Mouse (Mus musculus) embryo, embryonic 10 days (tissue): ENCODE measurements around the gene Lpp.

ENCODE experiments used
- DNase-seq: peaks from one replicate; pipeline ENCODE4 v3.0.0-alpha.2; 2015; ENCODE audit warnings: low spot score

The Lpp gene

GRCm38 (mm10) chr16:24392651-24393555 is at the start of gene Lpp:
Gene Lpp, plus strand, starts transcription at chr16:24393507.
- DNase-seq = peak; percentile 88

GRCm38 (mm10) chr16:24347582-24348411 is 45.5 kb upstream of the Lpp start:
- DNase-seq = peak; percentile 30

DNA sequence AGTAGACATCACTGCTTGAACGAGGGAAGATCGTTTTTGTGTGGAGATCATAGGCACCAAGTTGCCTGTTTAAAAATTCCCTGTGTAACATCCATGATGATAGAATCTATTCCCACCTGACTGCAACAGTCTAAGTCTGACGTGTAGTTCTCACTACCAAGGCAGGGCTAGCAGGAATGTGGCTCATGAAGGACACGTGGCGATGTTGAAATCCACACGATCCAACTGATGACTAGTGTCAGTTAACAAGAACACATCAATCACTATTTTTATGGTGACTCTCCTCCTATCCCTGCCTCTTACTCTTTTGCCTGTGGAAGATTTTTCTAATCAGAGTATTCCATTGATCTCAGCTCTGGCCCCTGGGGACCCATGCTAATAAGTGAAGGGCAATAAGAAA is 43.0 kb upstream of the Lpp start:
- no peak for DNase-seq

- no peak for DNase-seq
These were observed 42.6 kb upstream of the Lpp start for GRCm38 (mm10) chr16:24350751-24351150.

DNA sequence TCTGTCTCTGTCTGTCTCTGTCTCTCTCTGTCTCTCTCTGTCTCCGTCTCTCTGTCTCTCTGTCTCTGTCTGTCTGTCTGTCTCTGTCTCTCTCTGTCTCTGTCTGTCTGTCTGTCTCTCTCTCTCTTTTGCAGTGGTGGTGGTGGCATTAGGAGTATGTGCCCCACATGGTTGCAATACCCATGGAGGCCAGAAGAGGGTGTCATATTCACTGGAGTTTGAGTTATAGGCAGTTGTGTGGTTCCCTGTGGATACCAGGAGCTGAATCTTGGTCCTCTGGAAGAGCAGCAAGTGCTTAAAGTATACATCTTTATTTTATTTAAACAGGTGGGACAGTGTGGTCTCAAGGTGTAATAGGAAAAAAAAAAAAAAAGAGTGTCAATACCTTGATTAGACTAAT is 41.5 kb upstream of the Lpp start:
- no peak for DNase-seq

DNA sequence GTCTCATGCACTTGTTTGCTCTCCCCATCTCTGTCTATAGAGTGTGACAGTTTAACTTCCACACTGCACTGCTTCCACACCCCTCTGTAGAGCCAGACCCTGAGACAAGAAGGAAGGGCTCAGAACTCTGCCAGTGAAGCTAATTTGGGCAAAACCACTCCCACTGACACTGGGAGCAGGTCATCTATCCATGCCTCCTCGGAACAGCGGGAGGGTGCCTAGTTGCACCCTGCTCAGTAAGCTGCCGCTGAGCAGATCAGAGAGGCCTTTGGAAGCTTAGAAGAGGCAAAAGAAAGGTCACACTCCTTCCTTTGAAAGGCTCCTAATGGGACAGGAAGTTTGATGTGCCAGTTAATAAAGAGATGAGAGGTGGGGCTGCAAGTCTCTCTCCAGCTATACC is 39.5 kb upstream of the Lpp start:
- DNase-seq = no peak

- DNase-seq = no peak
These were observed 31.6 kb upstream of the Lpp start for GRCm38 (mm10) chr16:24361667-24362066.

DNA sequence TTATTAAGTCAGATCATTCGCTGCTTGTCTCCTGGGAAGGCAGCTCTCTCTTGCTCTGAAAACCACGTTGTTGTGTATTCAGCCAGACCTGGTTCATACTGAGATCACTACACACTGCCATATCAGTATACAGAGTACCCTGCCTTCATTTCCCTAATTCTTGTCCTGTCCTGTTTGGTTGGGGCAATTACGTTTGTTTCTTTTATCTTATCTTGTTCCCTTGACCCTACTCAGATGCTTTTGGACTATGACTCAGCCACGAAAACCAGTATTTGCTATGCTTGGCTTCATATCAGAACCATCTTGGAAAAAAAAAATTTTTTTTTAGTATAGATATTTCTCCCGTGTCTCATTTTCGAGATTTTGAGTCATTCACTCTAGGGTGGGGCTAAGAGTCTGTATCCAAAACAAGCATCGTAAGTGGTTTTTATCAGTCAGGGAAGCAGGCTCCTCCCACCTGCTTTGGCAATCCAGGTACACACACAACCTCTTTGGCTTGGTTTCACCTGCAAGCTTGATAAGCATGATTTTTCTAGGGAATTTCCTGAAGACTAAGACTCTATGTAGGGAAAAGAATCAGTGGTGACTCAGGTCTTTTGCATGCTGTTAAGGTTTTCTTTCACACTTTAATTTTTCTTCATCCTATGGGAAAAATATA is 29.1 kb upstream of the Lpp start:
- no peak for DNase-seq

GRCm38 (mm10) chr16:24365900-24366299 is 27.4 kb upstream of the Lpp start:
- no peak for DNase-seq

- DNase-seq = no peak
These were observed 26.2 kb upstream of the Lpp start for GRCm38 (mm10) chr16:24367071-24367470.

DNA sequence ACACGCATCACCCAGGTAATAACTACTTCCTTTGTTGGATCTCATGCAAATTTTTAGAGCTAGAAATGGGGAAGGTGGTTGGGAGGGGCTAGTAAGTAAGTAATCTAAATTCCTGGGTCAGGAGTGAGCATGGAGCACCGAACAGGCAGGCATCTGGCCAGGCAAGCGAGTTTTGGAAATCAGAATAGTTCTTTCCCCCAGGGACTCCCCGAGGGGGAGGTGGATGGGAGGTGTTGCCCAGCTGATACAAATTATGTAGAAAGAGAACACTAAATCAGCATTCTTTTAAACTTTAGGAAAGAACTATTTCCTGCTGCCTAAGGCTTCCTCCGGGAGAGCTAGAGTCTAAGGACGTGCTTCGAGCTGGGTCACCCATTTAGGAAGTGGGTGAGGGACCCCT is 25.8 kb upstream of the Lpp start:
- no peak for DNase-seq

DNA sequence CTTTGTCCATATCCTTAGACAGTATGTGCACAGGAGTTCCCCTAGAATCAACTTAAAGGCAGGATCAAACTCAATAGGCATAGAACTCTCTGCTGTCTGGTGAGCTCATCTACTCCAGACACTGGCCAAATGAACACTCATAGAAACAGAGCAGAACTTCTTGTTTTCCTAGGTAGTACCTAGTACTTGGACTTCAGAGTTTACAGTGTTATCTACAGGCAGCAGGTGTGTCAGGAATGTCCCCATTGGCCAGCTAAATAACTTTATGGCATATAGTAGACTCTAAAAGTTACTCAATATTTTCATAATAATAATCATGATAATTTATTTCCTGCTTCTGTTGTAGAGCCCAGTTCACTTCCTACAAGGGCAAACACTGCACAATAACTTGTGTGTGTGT is 16.8 kb upstream of the Lpp start:
- no peak for DNase-seq

DNA sequence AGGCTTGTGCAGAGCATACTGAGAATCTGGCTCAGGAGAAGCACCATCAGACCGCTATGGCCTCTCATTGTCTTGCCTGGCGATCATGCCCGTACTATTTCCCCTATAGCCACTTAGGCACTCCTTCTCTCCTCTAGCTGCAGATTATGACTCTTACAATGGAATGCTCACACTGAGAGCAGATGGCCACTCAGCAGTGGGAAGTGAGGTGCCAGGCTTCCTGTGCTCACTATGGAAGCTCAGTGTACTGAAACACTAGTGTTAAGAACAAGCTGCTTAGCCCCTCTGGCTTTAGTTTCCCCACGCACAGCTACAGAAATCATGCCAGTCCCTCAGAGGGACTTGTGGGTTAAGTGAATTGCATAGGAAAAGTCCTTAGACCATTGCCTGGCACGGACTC is 2.7 kb upstream of the Lpp start:
- no peak for DNase-seq

DNA sequence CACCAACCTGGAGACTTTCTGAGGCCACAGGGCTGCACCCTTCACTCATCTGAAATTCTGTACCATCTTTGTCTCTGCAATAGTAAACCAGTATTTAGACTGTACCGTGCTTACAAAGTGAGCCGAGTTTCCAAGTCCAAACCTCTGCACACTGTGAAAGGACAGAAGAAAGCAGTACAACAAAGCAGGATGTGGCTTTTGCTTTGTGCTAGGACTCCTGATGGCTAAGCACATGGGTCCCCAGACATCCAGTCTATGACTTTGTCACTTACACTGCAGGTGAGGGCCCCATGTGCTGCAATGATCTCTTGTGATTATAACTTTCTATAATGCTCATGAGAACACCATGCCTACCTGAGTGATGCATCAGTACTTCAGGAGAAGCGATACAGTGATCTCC is 2.2 kb upstream of the Lpp start:
- no peak for DNase-seq

DNA sequence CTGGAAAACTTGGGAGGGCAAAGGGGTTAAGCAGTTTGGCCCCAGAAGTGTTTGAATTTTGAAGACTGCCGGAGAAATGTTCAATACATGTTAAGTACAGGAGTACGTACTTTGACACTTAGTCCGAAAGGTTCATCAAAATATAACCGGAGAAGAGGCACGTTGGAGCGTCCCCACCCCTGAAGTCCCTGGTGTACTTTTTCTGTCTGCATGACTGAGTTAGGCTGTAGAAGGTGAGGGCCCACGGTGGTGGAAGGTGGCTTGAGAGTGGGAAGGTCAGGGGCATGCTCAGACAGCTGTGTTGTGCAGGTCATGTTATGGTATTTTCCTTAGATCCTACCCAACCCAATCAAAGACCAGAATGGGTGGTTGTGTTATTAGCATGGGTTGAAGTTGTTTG is 1.4 kb upstream of the Lpp start:
- DNase-seq = no peak

DNA sequence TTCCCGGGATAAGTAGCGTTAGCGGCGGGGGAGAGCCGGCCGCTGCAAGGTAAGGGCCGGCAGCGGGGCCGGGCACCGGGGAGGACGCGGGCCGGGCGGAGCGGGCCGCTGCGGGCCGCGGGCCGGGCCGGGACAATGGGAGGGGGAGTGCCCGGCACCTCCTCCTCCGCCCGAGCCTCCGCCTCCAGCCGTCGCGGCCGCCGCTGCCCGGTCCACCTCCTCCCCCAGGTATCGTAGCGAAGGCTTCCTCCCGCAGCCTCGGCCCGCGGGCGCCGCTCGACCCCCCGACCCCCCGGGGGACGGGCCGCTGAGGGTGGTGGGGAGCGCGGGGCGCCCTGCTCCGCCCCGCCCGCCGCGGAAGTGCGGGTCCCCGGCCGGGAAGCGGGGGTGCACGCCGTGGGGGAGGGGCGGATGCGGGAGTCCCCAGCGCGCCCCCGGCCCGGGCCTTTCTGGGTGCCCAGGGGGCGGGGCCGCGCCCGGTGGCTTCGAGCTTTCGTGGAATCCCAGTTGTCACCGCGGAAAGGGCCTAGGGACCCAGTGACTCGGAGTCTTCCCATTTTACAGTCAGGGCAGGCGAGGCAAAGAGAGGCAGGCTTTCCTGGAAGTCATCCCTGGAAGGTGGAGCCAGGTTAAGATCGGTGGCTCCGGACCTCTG is 376 bp downstream of the Lpp start:
- peak; percentile 53 for DNase-seq

GRCm38 (mm10) chr16:24394211-24394991 is 1.1 kb downstream of the Lpp start:
- peak; percentile 36 for DNase-seq

GRCm38 (mm10) chr16:24395100-24395499 is 1.8 kb downstream of the Lpp start:
- DNase-seq = no peak

DNA sequence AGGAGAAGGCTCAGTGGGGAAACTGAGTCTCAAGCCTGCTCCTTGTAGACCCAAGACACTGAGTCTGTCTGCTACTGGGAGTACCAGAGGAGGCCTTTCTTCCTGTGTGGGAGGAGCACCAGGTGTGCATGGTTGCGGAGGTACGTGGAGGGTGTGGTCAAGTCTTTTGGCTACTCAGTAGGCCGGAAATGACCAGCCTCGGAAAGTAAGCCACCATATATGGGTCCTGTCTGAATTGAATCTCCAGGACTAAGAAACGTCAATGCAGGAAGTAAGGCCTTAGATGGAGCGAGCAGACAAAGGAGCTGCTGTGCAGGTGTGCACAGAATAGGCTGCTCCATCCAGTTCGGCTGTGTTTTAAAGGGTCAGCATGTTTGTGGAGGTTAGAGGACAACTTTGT is 3.2 kb downstream of the Lpp start:
- no peak for DNase-seq

DNA sequence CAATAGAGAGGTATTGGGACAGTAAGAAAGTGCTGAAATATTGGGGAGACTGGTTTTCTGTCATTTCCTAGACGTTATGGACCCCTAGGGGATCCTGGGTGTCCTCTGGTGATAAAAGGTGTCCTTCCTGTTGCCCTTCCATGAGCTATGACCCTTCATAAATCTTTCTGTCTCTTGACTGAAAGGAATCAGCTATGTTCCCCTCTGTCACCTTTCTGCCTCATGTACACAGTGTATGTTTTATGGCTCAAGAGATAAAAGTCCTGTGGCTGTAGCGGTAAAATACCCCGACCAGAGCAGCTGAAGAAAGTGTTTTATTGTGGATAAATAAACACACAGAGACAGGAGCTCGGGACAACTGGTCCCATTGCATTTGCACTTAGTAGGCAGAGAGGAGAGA is 5.2 kb downstream of the Lpp start:
- no peak for DNase-seq

GRCm38 (mm10) chr16:24398893-24399292 is 5.6 kb downstream of the Lpp start:
- no peak for DNase-seq
